Mouse (Mus musculus) frontal cortex, postnatal 36 days (tissue): ENCODE results near the gene Abo.
"Not testable (repeated sequence)": the region's sequence is repeated elsewhere in the genome, so short reads cannot be mapped to it uniquely, and the experiment has no call there.

ENCODE experiments used
- DNase-seq, 2 experiments: peaks; one replicate each; pipeline ENCODE4 v3.0.0; 2022; ENCODE audit warnings: low spot score in 2 of 2

Abo gene

GRCm38 (mm10) chr2:26864879-26865278 is at the start of gene Abo:
TSS of gene Abo (minus strand) at chr2:26864979.
- no peak for DNase-seq

- DNase-seq: no peak
Measured at GRCm38 (mm10) chr2:26914148-26914941, 49.6 kb upstream of the Abo start.

GRCm38 (mm10) chr2:26913416-26914147 is 48.8 kb upstream of the Abo start:
- no peak for DNase-seq

- DNase-seq: no peak
Measured at GRCm38 (mm10) chr2:26912253-26912770, 47.5 kb upstream of the Abo start.

GRCm38 (mm10) chr2:26910994-26911765 is 46.4 kb upstream of the Abo start:
- peak in 1 of 2 experiments; percentile 60 for DNase-seq

GRCm38 (mm10) chr2:26910124-26910993 is 45.6 kb upstream of the Abo start, which contains the start of the genes Med22 and Rpl7a:
TSS of gene Med22 (minus strand) at chr2:26910677.
TSS of gene Rpl7a (plus strand) at chr2:26910764.
- DNase-seq: peak; percentile 99

GRCm38 (mm10) chr2:26909387-26909784 is 44.6 kb upstream of the Abo start:
- DNase-seq: no peak

- DNase-seq: no peak
Measured at GRCm38 (mm10) chr2:26908710-26909386, 44.1 kb upstream of the Abo start.

- no peak for DNase-seq
Measured at GRCm38 (mm10) chr2:26907109-26907508, 42.3 kb upstream of the Abo start.

GRCm38 (mm10) chr2:26906431-26906830 is 41.7 kb upstream of the Abo start:
- DNase-seq: no peak

- no peak for DNase-seq
Measured at GRCm38 (mm10) chr2:26905936-26906335, 41.2 kb upstream of the Abo start.

GRCm38 (mm10) chr2:26903311-26903710 is 38.5 kb upstream of the Abo start:
- no peak for DNase-seq

- peak; percentile 97 to 99 for DNase-seq
Measured at GRCm38 (mm10) chr2:26902467-26903220, 37.9 kb upstream of the Abo start, which contains the start of gene Surf6. TSS of gene Surf6 (minus strand) at chr2:26902879.

- no peak for DNase-seq
Measured at GRCm38 (mm10) chr2:26901834-26902400, 37.1 kb upstream of the Abo start.

GRCm38 (mm10) chr2:26900731-26901130 is 36.0 kb upstream of the Abo start:
- no peak for DNase-seq

GRCm38 (mm10) chr2:26895898-26896297 is 31.1 kb upstream of the Abo start:
- DNase-seq: no peak

GRCm38 (mm10) chr2:26886170-26886569 is 21.4 kb upstream of the Abo start:
- DNase-seq: not testable (repeated sequence)

- not testable (repeated sequence) for DNase-seq
Measured at GRCm38 (mm10) chr2:26885541-26885940, 20.8 kb upstream of the Abo start.

GRCm38 (mm10) chr2:26878571-26878970 is 13.8 kb upstream of the Abo start:
- DNase-seq: no peak
